Mouse (Mus musculus) forebrain, embryonic 12.5 days (tissue): ENCODE results near the gene Camk2d. TPM values are rescaled to one million over a fixed set of nuclear protein-coding genes. Genes with fewer than 3 reads are reported as not detected.

Experiments used
- ATAC-seq: fragments of 200-750 bp; cut with Nextera tagmentation; 2 replicates; pipeline ENCODE4 v1.8.0; 2017; ENCODE audit warnings: moderate TSS enrichment; ENCODE audit not compliant: low FRiP score
- H3K27ac ChIP-seq: fragments of 300-500 bp; sonication (generic); 2 replicates; pipeline ENCODE4 v1.5.1; 2016; ENCODE audit warnings: mild to moderate bottlenecking
- H3K27me3 ChIP-seq: fragments of 300-500 bp; sonication (generic); 2 replicates; pipeline ENCODE4 v1.6.1; 2016; ENCODE audit warnings: mild to moderate bottlenecking
- H3K36me3 ChIP-seq: fragments of 300-500 bp; sonication (generic); replicated peaks from 2 replicates; pipeline ENCODE4 v1.6.1; 2016; ENCODE audit warnings: mild to moderate bottlenecking
- H3K4me1 ChIP-seq: fragments of 300-500 bp; sonication (generic); 2 replicates; pipeline ENCODE4 v1.6.1; 2016
- H3K4me2 ChIP-seq: fragments of 300-500 bp; sonication (generic); 2 replicates; pipeline ENCODE4 v1.6.1; 2016; ENCODE audit warnings: mild to moderate bottlenecking, moderate library complexity
- H3K4me3 ChIP-seq: fragments of 300-500 bp; sonication (generic); replicated peaks from 2 replicates; pipeline ENCODE4 v1.5.1; 2016; ENCODE audit warnings: mild to moderate bottlenecking
- H3K9ac ChIP-seq: fragments of 300-500 bp; sonication (generic); 2 replicates; pipeline ENCODE4 v1.6.1; 2016; ENCODE audit warnings: mild to moderate bottlenecking
- H3K9me3 ChIP-seq: fragments of 300-500 bp; sonication (generic); 2 replicates; pipeline ENCODE4 v1.6.1; 2016
- WGBS: fragments of 180-500 bp; shearing (Covaris S2); methylation state at CpG from one replicate; pipeline ENCODE4 v1.1.7; 2016; 5-methylcytosine and 5-hydroxymethylcytosine counted together
- polyA plus RNA-seq: library from polyadenylated mRNA; unstranded; fragments of >200 nt; fragmentation: Nextera tagmentation; extraction: Ambion mirVana; gene quantifications from 2 replicates; pipeline ENCODE4 v1.2.1, GENCODE M21; 2016

Camk2d gene
- polyA plus RNA-seq, 1 experiment from 2014 or later, result 24.0 TPM

- Histone ChIP-seq H3K9me3 (no peaks in the 10 kb centered on the region), H3K4me3 (no peak overlapping the region), H3K9ac (no peak overlapping the region), H3K27me3 (no peaks in the 10 kb centered on the region), H3K4me2 (no peak overlapping the region), H3K36me3 (no peaks in the 10 kb centered on the region), H3K4me1 (no peaks in the 10 kb centered on the region), H3K27ac (no peak overlapping the region)
- no peak for ATAC-seq
- 89% methylated on average over 6 of the region's 6 CpGs for WGBS
Observed at GRCm38 (mm10) chr3:126620152-126620551, 24.1 kb downstream of the Camk2d start.

GRCm38 (mm10) chr3:126622509-126622908, 26.4 kb downstream of the Camk2d start:
- H3K4me2 ChIP-seq, result no peak overlapping the region
- H3K4me3 ChIP-seq, result no peak overlapping the region
- no peaks in the 10 kb centered on the region for H3K9me3 ChIP-seq
- no peaks in the 10 kb centered on the region for H3K27me3 ChIP-seq
- no peak for ATAC-seq
- no peaks in the 10 kb centered on the region for H3K36me3 ChIP-seq
- H3K9ac ChIP-seq, result no peak overlapping the region
- H3K27ac ChIP-seq, result no peak overlapping the region
- H3K4me1 ChIP-seq, result no peaks in the 10 kb centered on the region
- 98% methylated on average over 2 of the region's 2 CpGs for WGBS

- no peak overlapping the region for H3K4me2 ChIP-seq
- H3K36me3 ChIP-seq, result no peaks in the 10 kb centered on the region
- no peak overlapping the region for H3K27ac ChIP-seq
- no peak for ATAC-seq
- no peak overlapping the region for H3K4me3 ChIP-seq
- 83% methylated on average over 11 of the region's 11 CpGs for WGBS
- H3K27me3 ChIP-seq, result no peaks in the 10 kb centered on the region
- H3K9ac ChIP-seq, result no peak overlapping the region
- H3K9me3 ChIP-seq, result no peaks in the 10 kb centered on the region
- no peaks in the 10 kb centered on the region for H3K4me1 ChIP-seq
Observed at GRCm38 (mm10) chr3:126624994-126625763, 29.1 kb downstream of the Camk2d start.

DNA sequence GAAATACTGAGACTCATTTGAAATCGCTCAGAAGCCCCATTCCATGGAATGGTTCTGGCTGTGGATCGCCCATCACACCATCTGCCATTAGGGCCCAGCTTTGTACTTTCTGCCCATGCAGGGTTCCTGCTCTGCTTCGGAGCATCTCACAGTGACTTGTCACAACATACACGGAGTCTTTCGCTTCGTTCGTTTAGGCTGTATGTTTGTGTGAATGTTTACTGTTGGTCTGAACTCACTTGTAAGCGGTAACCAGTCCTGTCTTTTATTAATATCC, 29.6 kb downstream of the Camk2d start:
- no peak overlapping the region for H3K4me2 ChIP-seq
- no peak overlapping the region for H3K4me3 ChIP-seq
- no peak overlapping the region for H3K27ac ChIP-seq
- H3K27me3 ChIP-seq, result no peaks in the 10 kb centered on the region
- H3K9me3 ChIP-seq, result no peaks in the 10 kb centered on the region
- no peaks in the 10 kb centered on the region for H3K36me3 ChIP-seq
- no peaks in the 10 kb centered on the region for H3K4me1 ChIP-seq
- no peak overlapping the region for H3K9ac ChIP-seq
- no peak for ATAC-seq
- WGBS, result 82% methylated on average over 8 of the region's 8 CpGs

- Histone ChIP-seq H3K9ac (no peak overlapping the region), H3K36me3 (no peaks in the 10 kb centered on the region), H3K27ac (no peak overlapping the region), H3K4me3 (no peak overlapping the region), H3K4me2 (no peak overlapping the region), H3K4me1 (no peaks in the 10 kb centered on the region), H3K9me3 (no peaks in the 10 kb centered on the region), H3K27me3 (no peaks in the 10 kb centered on the region)
- WGBS, result 97% methylated on average over 4 of the region's 4 CpGs
- no peak for ATAC-seq
Observed at GRCm38 (mm10) chr3:126627968-126628367, 31.9 kb downstream of the Camk2d start.

GRCm38 (mm10) chr3:126628380-126628779, 32.3 kb downstream of the Camk2d start:
- no peak overlapping the region for H3K9ac ChIP-seq
- no peaks in the 10 kb centered on the region for H3K27me3 ChIP-seq
- no peak for ATAC-seq
- 76% methylated on average over 3 of the region's 3 CpGs for WGBS
- H3K27ac ChIP-seq, result no peak overlapping the region
- no peaks in the 10 kb centered on the region for H3K36me3 ChIP-seq
- no peaks in the 10 kb centered on the region for H3K9me3 ChIP-seq
- no peaks in the 10 kb centered on the region for H3K4me1 ChIP-seq
- no peak overlapping the region for H3K4me3 ChIP-seq
- H3K4me2 ChIP-seq, result no peak overlapping the region

GRCm38 (mm10) chr3:126629040-126629439, 32.9 kb downstream of the Camk2d start:
- Histone ChIP-seq H3K9me3 (no peaks in the 10 kb centered on the region), H3K4me1 (no peaks in the 10 kb centered on the region), H3K4me3 (no peak overlapping the region), H3K36me3 (no peaks in the 10 kb centered on the region), H3K27ac (no peak overlapping the region), H3K27me3 (no peaks in the 10 kb centered on the region), H3K9ac (no peak overlapping the region), H3K4me2 (no peak overlapping the region)
- WGBS, result 78% methylated on average over 2 of the region's 2 CpGs
- no peak for ATAC-seq

- Histone ChIP-seq H3K4me3 (no peak overlapping the region), H3K36me3 (no peaks in the 10 kb centered on the region), H3K27ac (no peak overlapping the region), H3K4me1 (no peaks in the 10 kb centered on the region), H3K4me2 (no peak overlapping the region), H3K9me3 (no peaks in the 10 kb centered on the region), H3K27me3 (no peaks in the 10 kb centered on the region), H3K9ac (no peak overlapping the region)
- 82% methylated on average over 19 of the region's 19 CpGs for WGBS
- no peak for ATAC-seq
Observed at GRCm38 (mm10) chr3:126630111-126630869, 34.2 kb downstream of the Camk2d start.

DNA sequence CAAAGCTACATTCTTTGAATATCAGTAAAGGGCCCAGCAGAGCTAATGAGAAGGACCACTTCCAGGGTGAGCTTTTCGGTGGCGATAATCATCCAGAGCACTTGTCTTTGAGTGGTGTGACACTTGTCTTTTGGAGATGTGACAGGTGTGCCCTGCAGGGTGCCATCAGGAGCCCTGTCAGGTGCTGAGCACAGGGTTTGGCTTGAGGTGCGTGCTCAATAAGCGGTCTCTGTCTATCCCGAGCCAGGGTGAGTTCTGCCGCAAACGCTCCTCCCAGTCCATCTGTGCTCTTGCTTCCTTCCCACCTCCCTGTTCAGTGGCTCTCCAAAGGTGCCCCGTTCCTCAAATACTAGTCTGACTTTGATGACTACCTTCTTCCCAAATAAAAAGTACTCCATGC, 35.5 kb downstream of the Camk2d start:
- Histone ChIP-seq H3K4me1 (no peaks in the 10 kb centered on the region), H3K4me3 (no peak overlapping the region), H3K9ac (no peak overlapping the region), H3K9me3 (no peaks in the 10 kb centered on the region), H3K4me2 (no peak overlapping the region), H3K27me3 (no peaks in the 10 kb centered on the region), H3K27ac (no peak overlapping the region), H3K36me3 (no peaks in the 10 kb centered on the region)
- 64% methylated on average over 8 of the region's 8 CpGs for WGBS
- ATAC-seq, result peak; percentile 33; the same call in 1 of the 2 replicates

- no peaks in the 10 kb centered on the region for H3K36me3 ChIP-seq
- H3K27me3 ChIP-seq, result no peaks in the 10 kb centered on the region
- no peak overlapping the region for H3K4me2 ChIP-seq
- H3K4me1 ChIP-seq, result no peaks in the 10 kb centered on the region
- H3K9ac ChIP-seq, result no peak overlapping the region
- no peak overlapping the region for H3K4me3 ChIP-seq
- no peak overlapping the region for H3K27ac ChIP-seq
- H3K9me3 ChIP-seq, result no peaks in the 10 kb centered on the region
- WGBS, result 81% methylated on average over 7 of the region's 7 CpGs
- no peak for ATAC-seq
Observed at GRCm38 (mm10) chr3:126632580-126632979, 36.5 kb downstream of the Camk2d start.

GRCm38 (mm10) chr3:126634171-126634570, 38.1 kb downstream of the Camk2d start:
- H3K27ac ChIP-seq, result no peak overlapping the region
- H3K4me1 ChIP-seq, result no peaks in the 10 kb centered on the region
- no peak overlapping the region for H3K4me3 ChIP-seq
- no peak overlapping the region for H3K9ac ChIP-seq
- H3K36me3 ChIP-seq, result no peaks in the 10 kb centered on the region
- 38% methylated on average over 6 of the region's 6 CpGs for WGBS
- no peaks in the 10 kb centered on the region for H3K9me3 ChIP-seq
- H3K4me2 ChIP-seq, result no peak overlapping the region
- no peak for ATAC-seq
- H3K27me3 ChIP-seq, result no peaks in the 10 kb centered on the region

DNA sequence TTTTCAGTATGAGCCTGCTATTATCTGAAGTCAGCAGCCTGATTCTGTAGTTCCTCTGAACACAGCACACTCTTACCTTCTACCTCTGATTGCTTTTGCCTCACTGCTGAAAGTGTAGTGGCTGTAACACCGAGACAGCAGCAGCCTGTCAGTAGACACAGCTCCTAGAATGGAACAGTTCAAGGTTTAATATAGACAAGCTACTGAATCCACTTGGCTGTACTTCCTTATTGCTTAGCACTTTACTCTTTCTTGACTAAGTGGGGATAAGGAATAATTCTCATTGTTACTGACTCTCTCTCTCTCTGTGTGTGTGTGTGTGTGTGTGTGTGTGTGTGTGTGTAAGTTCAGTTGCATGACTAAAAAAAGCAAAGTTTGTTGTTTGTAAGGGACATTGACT, 42.2 kb downstream of the Camk2d start:
- ATAC-seq, result no peak
- Histone ChIP-seq H3K27me3 (no peaks in the 10 kb centered on the region), H3K9ac (no peak overlapping the region), H3K4me1 (peaks cover 6% of the 10 kb centered on the region; the same call in 1 of the 2 replicates), H3K4me3 (no peak overlapping the region), H3K36me3 (no peaks in the 10 kb centered on the region), H3K9me3 (no peaks in the 10 kb centered on the region), H3K27ac (no peak overlapping the region), H3K4me2 (no peak overlapping the region)
- 77% methylated on average over 1 of the region's 1 CpGs for WGBS

- Histone ChIP-seq H3K9me3 (no peaks in the 10 kb centered on the region), H3K4me3 (no peak overlapping the region), H3K27ac (no peak overlapping the region), H3K36me3 (no peaks in the 10 kb centered on the region), H3K4me1 (peaks cover 13% of the 10 kb centered on the region; the same call in 1 of the 2 replicates), H3K9ac (no peak overlapping the region), H3K4me2 (no peak overlapping the region), H3K27me3 (no peaks in the 10 kb centered on the region)
- peak; percentile 70; the same call in 1 of the 2 replicates for ATAC-seq
- whole genome bisulfite sequencing, result 53% methylated on average over 5 of the region's 5 CpGs
Observed at GRCm38 (mm10) chr3:126639098-126639513, 43.0 kb downstream of the Camk2d start.
